Mouse (Mus musculus): ENCODE measurements at regions not wholly inside any gene's neighbourhood (a gene's known extent, or its start where the extent isn't known, plus 50 kb on each side); places are given as distances from the start of the nearest gene placed in this dataset.

DNA sequence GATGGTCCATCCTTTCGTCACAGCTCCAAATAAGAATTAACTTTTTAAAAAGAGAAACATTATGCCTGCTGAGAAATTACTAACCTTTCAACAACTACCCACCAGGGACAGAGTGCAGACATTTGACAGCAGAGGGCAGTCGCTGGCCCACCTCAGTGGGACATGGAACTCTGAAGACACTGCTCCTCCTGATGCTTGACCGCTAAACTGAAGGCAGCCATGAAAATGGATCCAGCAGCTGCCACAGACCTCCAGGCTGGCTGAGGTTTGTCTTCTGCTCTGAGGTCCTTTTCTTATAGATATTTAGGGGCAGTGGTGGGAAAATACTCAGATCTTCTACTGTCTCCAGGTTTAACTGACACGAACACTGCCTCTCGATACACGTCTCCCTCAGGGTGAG, 265.7 kb upstream of the Gm5148 start:
- 87% methylated on average over 6 of the region's 6 CpGs for WGBS (ENCODE audit: insufficient replicate concordance)
- H3K36me3 ChIP-seq (replicated peaks; ENCODE audit: insufficient read depth, low read length) = no peaks in the 10 kb centered on the region
- H3K27ac ChIP-seq (ENCODE audit: low read depth) = no peak overlapping the region
- no peaks in the 10 kb centered on the region for H3K4me1 ChIP-seq (ENCODE audit: insufficient read depth)
- DNase-seq (no peak), ATAC-seq (no peak)
- H3K4me3 ChIP-seq (ENCODE audit: low read depth, low read length) = no peak overlapping the region
- no peaks in the 10 kb centered on the region for H3K27me3 ChIP-seq (ENCODE audit: insufficient read depth, low read length)
- H3K9ac ChIP-seq (replicated peaks) = no peak overlapping the region
- H3K4me2 ChIP-seq (ENCODE audit: low read depth, low read length) = no peak overlapping the region
- TF ChIP-seq EP300 (IDR thresholded peaks at IDR 0.05; ENCODE audit: low read depth) = no peak
- H3K9me3 ChIP-seq (ENCODE audit: low read length) = no peaks in the 10 kb centered on the region

- TF ChIP-seq CTCF (IDR thresholded peaks at IDR 0.05; ENCODE audit: low read depth) (no peak), EP300 (IDR thresholded peaks at IDR 0.05; ENCODE audit: low read depth) (no peak)
- H3K4me3 ChIP-seq (ENCODE audit: low read depth, low read length) = no peak overlapping the region
- no peaks in the 10 kb centered on the region for H3K4me1 ChIP-seq (ENCODE audit: insufficient read depth)
- ATAC-seq = no peak
- no peaks in the 10 kb centered on the region for H3K9me3 ChIP-seq (ENCODE audit: low read length)
- DNase-seq = no peak
- H3K9ac ChIP-seq (replicated peaks) = no peak overlapping the region
- 69% methylated on average over 20 of the region's 20 CpGs for WGBS (ENCODE audit: insufficient replicate concordance)
- H3K36me3 ChIP-seq (replicated peaks; ENCODE audit: insufficient read depth, low read length) = no peaks in the 10 kb centered on the region
- H3K4me2 ChIP-seq (ENCODE audit: low read depth, low read length) = no peak overlapping the region
- H3K27ac ChIP-seq (ENCODE audit: low read depth) = no peak overlapping the region
- no peaks in the 10 kb centered on the region for H3K27me3 ChIP-seq (ENCODE audit: insufficient read depth, low read length)
These were observed 263.6 kb upstream of the Gm5148 start for GRCm38 (mm10) chr3:37987775-37988505.

DNA sequence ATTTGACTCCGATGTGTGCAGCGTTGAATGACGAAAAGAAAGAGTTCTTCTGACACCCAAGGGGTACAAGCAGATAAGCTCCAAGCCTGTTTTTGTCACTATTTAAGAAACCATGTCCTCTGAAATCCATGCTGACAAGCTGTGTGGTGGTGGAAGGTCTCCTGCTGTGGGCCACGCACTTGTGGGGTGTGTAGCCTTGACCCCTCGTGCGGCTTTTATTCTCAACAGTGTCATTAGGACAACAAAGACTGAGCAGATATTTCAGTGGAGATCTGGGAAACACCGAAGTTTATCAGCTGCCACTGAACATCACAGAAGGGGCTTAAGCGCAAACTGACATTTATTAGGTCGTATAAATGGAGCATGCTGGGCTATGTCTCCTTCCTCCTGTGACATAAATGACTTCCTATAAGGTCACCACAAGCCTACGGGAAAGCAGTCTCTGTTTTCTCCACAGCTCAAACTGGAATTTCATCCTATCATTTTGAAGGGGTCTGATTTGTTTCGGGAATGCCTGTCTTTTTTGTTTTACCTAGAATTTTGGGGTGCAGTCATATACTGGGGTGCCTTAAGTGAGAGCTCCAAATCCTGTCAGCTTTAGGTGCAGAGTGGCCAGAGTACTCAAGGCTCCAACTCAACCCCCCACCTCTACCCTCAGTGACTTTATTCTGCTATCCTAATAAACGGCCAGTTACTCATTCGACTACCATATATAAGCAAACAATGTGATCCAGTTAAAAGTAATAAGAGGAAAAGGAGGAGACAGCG, 262.9 kb upstream of the Gm5148 start:
- Histone ChIP-seq H3K4me3 (ENCODE audit: low read depth, low read length) (no peak overlapping the region), H3K27ac (ENCODE audit: low read depth) (no peak overlapping the region), H3K27me3 (ENCODE audit: insufficient read depth, low read length) (no peaks in the 10 kb centered on the region), H3K36me3 (replicated peaks; ENCODE audit: insufficient read depth, low read length) (no peaks in the 10 kb centered on the region), H3K4me1 (ENCODE audit: insufficient read depth) (no peaks in the 10 kb centered on the region), H3K9me3 (ENCODE audit: low read length) (no peaks in the 10 kb centered on the region), H3K9ac (replicated peaks) (no peak overlapping the region), H3K4me2 (ENCODE audit: low read depth, low read length) (no peak overlapping the region)
- 67% methylated on average over 14 of the region's 14 CpGs for WGBS (ENCODE audit: insufficient replicate concordance)
- ATAC-seq = no peak
- TF ChIP-seq EP300 (IDR thresholded peaks at IDR 0.05; ENCODE audit: low read depth) = no peak
- no peak for TF ChIP-seq CTCF (IDR thresholded peaks at IDR 0.05; ENCODE audit: low read depth)
- DNase-seq = no peak

- no peak for DNase-seq
- 84% methylated on average over 9 of the region's 9 CpGs for WGBS (ENCODE audit: insufficient replicate concordance)
- TF ChIP-seq CTCF (IDR thresholded peaks at IDR 0.05; ENCODE audit: low read depth) = no peak
- no peak for TF ChIP-seq EP300 (IDR thresholded peaks at IDR 0.05; ENCODE audit: low read depth)
These were observed 260.4 kb upstream of the Gm5148 start for GRCm38 (mm10) chr3:37984706-37985105.

DNA sequence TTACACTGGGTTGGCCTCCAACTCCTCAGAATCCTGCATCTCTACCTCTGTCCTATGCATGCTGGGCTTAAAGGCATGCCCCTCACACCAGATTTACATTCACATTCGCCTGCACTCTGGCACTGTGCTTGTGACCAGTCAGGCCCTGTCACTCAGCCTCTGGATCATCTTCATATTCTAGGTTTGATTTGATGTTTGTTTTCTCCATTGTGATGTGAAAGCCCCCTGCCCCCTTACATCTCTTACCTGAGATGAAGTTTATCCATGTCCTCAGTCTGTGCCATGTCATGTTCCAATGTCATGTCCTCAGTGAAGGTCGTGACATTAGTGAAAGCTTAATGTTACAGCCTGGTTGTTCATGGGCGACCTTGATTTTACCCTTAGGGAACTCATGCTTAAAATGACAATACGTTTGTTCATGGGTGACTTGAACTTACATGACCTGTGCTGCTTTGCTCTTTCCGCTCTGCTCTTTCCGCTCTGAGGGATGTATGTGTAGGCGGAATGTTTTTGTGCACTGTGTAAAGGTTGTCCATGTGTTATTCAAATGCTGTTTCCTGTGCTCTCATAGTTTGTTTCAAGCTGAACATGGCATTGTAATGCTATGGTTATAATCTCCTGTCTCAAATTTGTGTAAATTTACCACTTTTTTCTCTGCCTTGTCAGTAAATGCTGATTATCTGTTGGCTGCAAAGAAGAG, 257.3 kb upstream of the Gm5148 start:
- H3K4me1 ChIP-seq (ENCODE audit: insufficient read depth) = peaks cover 4% of the 10 kb centered on the region
- H3K27me3 ChIP-seq (ENCODE audit: insufficient read depth, low read length) = no peaks in the 10 kb centered on the region
- H3K9me3 ChIP-seq (ENCODE audit: low read length) = no peaks in the 10 kb centered on the region
- no peak overlapping the region for H3K4me2 ChIP-seq (ENCODE audit: low read depth, low read length)
- no peak for ATAC-seq
- no peak overlapping the region for H3K27ac ChIP-seq (ENCODE audit: low read depth)
- H3K4me3 ChIP-seq (ENCODE audit: low read depth, low read length) = no peak overlapping the region
- no peak overlapping the region for H3K9ac ChIP-seq (replicated peaks)
- H3K36me3 ChIP-seq (replicated peaks; ENCODE audit: insufficient read depth, low read length) = no peaks in the 10 kb centered on the region
- no peak for DNase-seq
- 70% methylated on average over 7 of the region's 7 CpGs for WGBS (ENCODE audit: insufficient replicate concordance)
- no peak for TF ChIP-seq EP300 (IDR thresholded peaks at IDR 0.05; ENCODE audit: low read depth)
- no peak for TF ChIP-seq CTCF (IDR thresholded peaks at IDR 0.05; ENCODE audit: low read depth)

More at GRCm38 (mm10) chr3:37984706-37985105, 260.4 kb upstream of the Gm5148 start:
- Histone ChIP-seq H3K9ac (replicated peaks) (no peak overlapping the region), H3K27me3 (ENCODE audit: insufficient read depth, low read length) (no peaks in the 10 kb centered on the region), H3K4me3 (ENCODE audit: low read depth, low read length) (no peak overlapping the region), H3K36me3 (replicated peaks; ENCODE audit: insufficient read depth, low read length) (no peaks in the 10 kb centered on the region), H3K4me1 (ENCODE audit: insufficient read depth) (no peaks in the 10 kb centered on the region), H3K27ac (ENCODE audit: low read depth) (no peak overlapping the region), H3K4me2 (ENCODE audit: low read depth, low read length) (no peak overlapping the region), H3K9me3 (ENCODE audit: low read length) (no peaks in the 10 kb centered on the region)
- ATAC-seq = no peak

GRCm38 (mm10) chr3:37979871-37980270, 255.6 kb upstream of the Gm5148 start:
- Histone ChIP-seq H3K4me2 (ENCODE audit: low read depth, low read length) (no peak overlapping the region), H3K36me3 (replicated peaks; ENCODE audit: insufficient read depth, low read length) (no peaks in the 10 kb centered on the region), H3K27ac (ENCODE audit: low read depth) (no peak overlapping the region), H3K4me3 (ENCODE audit: low read depth, low read length) (no peak overlapping the region), H3K9ac (replicated peaks) (no peak overlapping the region), H3K9me3 (ENCODE audit: low read length) (no peaks in the 10 kb centered on the region), H3K4me1 (ENCODE audit: insufficient read depth) (peaks cover 8% of the 10 kb centered on the region), H3K27me3 (ENCODE audit: insufficient read depth, low read length) (no peaks in the 10 kb centered on the region)
- DNase-seq = peak; percentile 30
- TF ChIP-seq EP300 (IDR thresholded peaks at IDR 0.05; ENCODE audit: low read depth) (no peak), CTCF (IDR thresholded peaks at IDR 0.05; ENCODE audit: low read depth) (peak; percentile 53)
- 46% methylated on average over 5 of the region's 5 CpGs for WGBS (ENCODE audit: insufficient replicate concordance)
- ATAC-seq = no peak
